Mouse (Mus musculus): ENCODE measurements at regions not wholly inside any gene's neighbourhood (a gene's known extent, or its start where the extent isn't known, plus 50 kb on each side); places are given as distances from the start of the nearest gene placed in this dataset.

GRCm38 (mm10) chr4:34105251-34105650 is 55.3 kb upstream of the Spaca1 start:
- no peak for DNase-seq
- Histone ChIP-seq H3K36me3 (ENCODE audit: control insufficient read depth, insufficient read depth, low read length) (no peaks in the 10 kb centered on the region), H3K4me3 (ENCODE audit: insufficient read depth, low read depth, low read length) (no peak overlapping the region), H3K27me3 (replicated peaks; ENCODE audit: control insufficient read depth, insufficient read depth, low read length) (no peaks in the 10 kb centered on the region), H3K4me1 (ENCODE audit: control insufficient read depth, insufficient read depth, low read length) (no peaks in the 10 kb centered on the region), H3K27ac (ENCODE audit: insufficient read depth, low read depth, low read length) (no peak overlapping the region)
- 97% methylated on average over 2 of the region's 2 CpGs for WGBS
- no peak for TF ChIP-seq CTCF (conservative IDR thresholded peaks at IDR 0.05; ENCODE audit: insufficient read depth, insufficient read length, low read depth, low read length)
- TF ChIP-seq POLR2A (IDR thresholded peaks at IDR 0.05; ENCODE audit: low read depth, low read length), result no peak

GRCm38 (mm10) chr4:34114323-34114722 is 64.3 kb upstream of the Spaca1 start:
- TF ChIP-seq CTCF (conservative IDR thresholded peaks at IDR 0.05; ENCODE audit: insufficient read depth, insufficient read length, low read depth, low read length) (no peak), POLR2A (IDR thresholded peaks at IDR 0.05; ENCODE audit: low read depth, low read length) (no peak)
- H3K4me3 ChIP-seq (ENCODE audit: insufficient read depth, low read depth, low read length), result no peak overlapping the region
- DNase-seq, result no peak
- no peaks in the 10 kb centered on the region for H3K36me3 ChIP-seq (ENCODE audit: control insufficient read depth, insufficient read depth, low read length)
- no peaks in the 10 kb centered on the region for H3K27me3 ChIP-seq (replicated peaks; ENCODE audit: control insufficient read depth, insufficient read depth, low read length)
- H3K4me1 ChIP-seq (ENCODE audit: control insufficient read depth, insufficient read depth, low read length), result no peaks in the 10 kb centered on the region
- no peak overlapping the region for H3K27ac ChIP-seq (ENCODE audit: insufficient read depth, low read depth, low read length)
- 18% methylated on average over 6 of the region's 6 CpGs for WGBS

GRCm38 (mm10) chr4:34117086-34117485 is 67.1 kb upstream of the Spaca1 start:
- H3K27me3 ChIP-seq (replicated peaks; ENCODE audit: control insufficient read depth, insufficient read depth, low read length), result no peaks in the 10 kb centered on the region
- no peak overlapping the region for H3K4me3 ChIP-seq (ENCODE audit: insufficient read depth, low read depth, low read length)
- WGBS, result 75% methylated on average over 1 of the region's 1 CpGs
- DNase-seq, result no peak
- no peak for TF ChIP-seq POLR2A (IDR thresholded peaks at IDR 0.05; ENCODE audit: low read depth, low read length)
- TF ChIP-seq CTCF (conservative IDR thresholded peaks at IDR 0.05; ENCODE audit: insufficient read depth, insufficient read length, low read depth, low read length), result no peak
- H3K27ac ChIP-seq (ENCODE audit: insufficient read depth, low read depth, low read length), result no peak overlapping the region
- no peaks in the 10 kb centered on the region for H3K36me3 ChIP-seq (ENCODE audit: control insufficient read depth, insufficient read depth, low read length)
- H3K4me1 ChIP-seq (ENCODE audit: control insufficient read depth, insufficient read depth, low read length), result no peaks in the 10 kb centered on the region

- TF ChIP-seq POLR2A (IDR thresholded peaks at IDR 0.05; ENCODE audit: low read depth, low read length) (no peak), CTCF (conservative IDR thresholded peaks at IDR 0.05; ENCODE audit: insufficient read depth, insufficient read length, low read depth, low read length) (no peak)
- H3K27ac ChIP-seq (ENCODE audit: insufficient read depth, low read depth, low read length), result no peak overlapping the region
- 77% methylated on average over 9 of the region's 9 CpGs for WGBS
- H3K27me3 ChIP-seq (replicated peaks; ENCODE audit: control insufficient read depth, insufficient read depth, low read length), result no peaks in the 10 kb centered on the region
- no peak for DNase-seq
- no peaks in the 10 kb centered on the region for H3K4me1 ChIP-seq (ENCODE audit: control insufficient read depth, insufficient read depth, low read length)
- H3K4me3 ChIP-seq (ENCODE audit: insufficient read depth, low read depth, low read length), result no peak overlapping the region
- H3K36me3 ChIP-seq (ENCODE audit: control insufficient read depth, insufficient read depth, low read length), result no peaks in the 10 kb centered on the region
These were observed 73.0 kb upstream of the Spaca1 start for GRCm38 (mm10) chr4:34122959-34123520.

- no peak for TF ChIP-seq POLR2A (IDR thresholded peaks at IDR 0.05; ENCODE audit: low read depth, low read length)
- TF ChIP-seq CTCF (conservative IDR thresholded peaks at IDR 0.05; ENCODE audit: insufficient read depth, insufficient read length, low read depth, low read length), result no peak
- H3K4me1 ChIP-seq (ENCODE audit: control insufficient read depth, insufficient read depth, low read length), result no peaks in the 10 kb centered on the region
- H3K4me3 ChIP-seq (ENCODE audit: insufficient read depth, low read depth, low read length), result no peak overlapping the region
- no peaks in the 10 kb centered on the region for H3K36me3 ChIP-seq (ENCODE audit: control insufficient read depth, insufficient read depth, low read length)
- H3K27ac ChIP-seq (ENCODE audit: insufficient read depth, low read depth, low read length), result no peak overlapping the region
- no peaks in the 10 kb centered on the region for H3K27me3 ChIP-seq (replicated peaks; ENCODE audit: control insufficient read depth, insufficient read depth, low read length)
- WGBS, result 82% methylated on average over 4 of the region's 4 CpGs
- no peak for DNase-seq
These were observed 78.2 kb upstream of the Spaca1 start for GRCm38 (mm10) chr4:34128224-34128623.

GRCm38 (mm10) chr4:34146133-34146867 is 96.3 kb upstream of the Spaca1 start:
- H3K4me1 ChIP-seq (ENCODE audit: control insufficient read depth, insufficient read depth, low read length), result no peaks in the 10 kb centered on the region
- no peak overlapping the region for H3K27ac ChIP-seq (ENCODE audit: insufficient read depth, low read depth, low read length)
- H3K4me3 ChIP-seq (ENCODE audit: insufficient read depth, low read depth, low read length), result no peak overlapping the region
- TF ChIP-seq CTCF (conservative IDR thresholded peaks at IDR 0.05; ENCODE audit: insufficient read depth, insufficient read length, low read depth, low read length) (no peak), POLR2A (IDR thresholded peaks at IDR 0.05; ENCODE audit: low read depth, low read length) (no peak)
- 82% methylated on average over 2 of the region's 2 CpGs for WGBS
- DNase-seq, result no peak
- H3K36me3 ChIP-seq (ENCODE audit: control insufficient read depth, insufficient read depth, low read length), result no peaks in the 10 kb centered on the region
- no peaks in the 10 kb centered on the region for H3K27me3 ChIP-seq (replicated peaks; ENCODE audit: control insufficient read depth, insufficient read depth, low read length)

GRCm38 (mm10) chr4:34148956-34149739 is 99.2 kb upstream of the Spaca1 start:
- no peak overlapping the region for H3K27ac ChIP-seq (ENCODE audit: insufficient read depth, low read depth, low read length)
- TF ChIP-seq CTCF (conservative IDR thresholded peaks at IDR 0.05; ENCODE audit: insufficient read depth, insufficient read length, low read depth, low read length) (no peak), POLR2A (IDR thresholded peaks at IDR 0.05; ENCODE audit: low read depth, low read length) (no peak)
- DNase-seq, result no peak
- no peak overlapping the region for H3K4me3 ChIP-seq (ENCODE audit: insufficient read depth, low read depth, low read length)
- 51% methylated on average over 5 of the region's 5 CpGs for WGBS
- no peaks in the 10 kb centered on the region for H3K4me1 ChIP-seq (ENCODE audit: control insufficient read depth, insufficient read depth, low read length)
- no peaks in the 10 kb centered on the region for H3K36me3 ChIP-seq (ENCODE audit: control insufficient read depth, insufficient read depth, low read length)
- H3K27me3 ChIP-seq (replicated peaks; ENCODE audit: control insufficient read depth, insufficient read depth, low read length), result no peaks in the 10 kb centered on the region; the same call in 1 of the 2 replicates

Measured in kidney, adult 2 months (tissue).